Mouse (Mus musculus) stomach, postnatal 0 days (tissue): ENCODE data around the gene Sumo3. TPM values are rescaled to one million over a fixed set of nuclear protein-coding genes. Genes with fewer than 3 reads are reported as not detected.

Experiments
- ATAC-seq: fragments of 200-750 bp; cut with Nextera tagmentation; 2 replicates; pipeline ENCODE4 v1.8.0; 2017; ENCODE audit not compliant: low FRiP score, low TSS enrichment
- DNase-seq: peaks from one replicate; pipeline ENCODE4 v3.0.0-alpha.2; 2016; ENCODE audit warnings: low spot score
- H3K27ac ChIP-seq: fragments of 300-500 bp; sonication (generic); replicated peaks from 2 replicates; pipeline ENCODE4 v1.5.1; 2014; ENCODE audit warnings: mild to moderate bottlenecking, control low read depth
- H3K27me3 ChIP-seq: fragments of 300-500 bp; sonication (generic); 2 replicates; pipeline ENCODE4 v1.6.1; 2014; ENCODE audit warnings: low read length; ENCODE audit not compliant: control insufficient read depth, insufficient read depth
- H3K36me3 ChIP-seq: fragments of 300-500 bp; sonication (generic); 2 replicates; pipeline ENCODE4 v1.6.1; 2014; ENCODE audit warnings: low read length, mixed read lengths; ENCODE audit not compliant: control insufficient read depth, insufficient read depth
- H3K4me1 ChIP-seq: fragments of 300-500 bp; sonication (generic); replicated peaks from 2 replicates; pipeline ENCODE4 v1.6.1; 2014; ENCODE audit warnings: antibody characterized with exemption; ENCODE audit not compliant: control insufficient read depth, insufficient read depth
- H3K4me2 ChIP-seq: fragments of 300-500 bp; sonication (generic); replicated peaks from 2 replicates; pipeline ENCODE4 v1.6.1; 2014; ENCODE audit warnings: low read depth, mild to moderate bottlenecking, control low read depth, moderate library complexity
- H3K4me3 ChIP-seq: fragments of 300-500 bp; sonication (generic); 2 replicates; pipeline ENCODE4 v1.5.1; 2014; ENCODE audit warnings: low read depth, low read length, control low read depth
- H3K9ac ChIP-seq: fragments of 300-500 bp; sonication (generic); 2 replicates; pipeline ENCODE4 v1.6.1; 2014; ENCODE audit warnings: mild to moderate bottlenecking, low read length, control low read depth, mixed read lengths
- H3K9me3 ChIP-seq: fragments of 300-500 bp; sonication (generic); 2 replicates; pipeline ENCODE4 v1.6.1; 2016; ENCODE audit warnings: low read length; ENCODE audit not compliant: control insufficient read depth
- CTCF ChIP-seq: IDR thresholded peaks from 2 replicates; pipeline ENCODE4 v1.5.1; 2016; ENCODE audit warnings: antibody characterized with exemption, low read depth, mild to moderate bottlenecking, moderate library complexity
- EP300 ChIP-seq: optimal IDR thresholded peaks from 2 replicates; pipeline ENCODE3; 2016; ENCODE audit warnings: antibody characterized with exemption
- WGBS: fragments of 180-500 bp; shearing (Covaris S2); extraction: QIAGEN DNeasy Blood & Tissue Kit; methylation state at CpG from one replicate; pipeline ENCODE4 v1.1.7; 2014; 5-methylcytosine and 5-hydroxymethylcytosine counted together
- polyA plus RNA-seq: library from polyadenylated mRNA; unstranded; fragments of >200 nt; fragmentation: Nextera tagmentation; extraction: Ambion mirVana; gene quantifications from 2 replicates; pipeline ENCODE4 v1.2.1, GENCODE M21; 2015

Sumo3 gene
- polyA plus RNA-seq, 1 experiment from 2014 or later = 232 TPM

DNA sequence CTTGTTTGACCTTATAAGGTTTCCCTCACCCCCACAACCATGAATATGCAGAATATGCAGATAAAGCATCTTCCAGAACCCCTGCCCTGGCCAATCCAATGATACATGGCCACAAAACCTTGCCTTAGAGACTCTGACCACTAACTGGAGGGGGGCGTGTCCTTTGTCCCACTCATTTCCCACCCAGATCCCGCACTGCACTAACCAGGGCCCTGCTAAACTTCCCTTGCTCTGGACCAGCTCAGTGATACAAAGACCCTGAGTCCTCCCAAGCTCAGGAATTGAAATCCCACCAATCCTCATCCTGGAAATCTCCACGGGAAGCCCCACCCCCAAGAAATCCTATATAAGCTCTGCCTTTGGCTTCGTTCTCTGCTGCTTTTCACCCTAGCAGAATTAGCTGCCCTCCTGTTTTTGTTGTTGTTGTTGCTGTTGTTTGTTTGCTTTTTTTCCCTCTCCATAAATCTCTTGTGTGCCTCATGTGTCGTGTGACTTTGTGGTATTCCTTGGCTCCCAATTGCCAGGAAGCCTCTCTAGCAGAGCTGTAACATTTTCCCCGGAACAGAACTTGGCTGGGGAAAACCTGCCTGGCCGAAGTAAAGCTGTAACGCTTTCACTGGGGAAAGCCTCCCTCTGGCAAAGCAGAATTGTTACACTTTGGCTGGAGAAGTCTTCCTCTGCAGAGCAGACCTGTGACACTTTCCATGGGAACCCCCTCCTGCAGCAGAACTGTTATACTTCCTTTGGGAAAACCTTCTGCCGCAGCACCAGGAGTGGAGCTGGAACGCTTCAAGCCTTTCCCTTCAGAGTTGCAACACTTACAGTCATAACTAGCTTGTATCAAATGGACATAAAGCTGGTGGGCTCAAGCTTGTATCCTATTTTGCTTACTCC is 25.6 kb upstream of the Sumo3 start:
- H3K27ac ChIP-seq = 0 out of 2 replicates have a peak overlapping the region, but pooled peaks have one; percentile 30

DNA sequence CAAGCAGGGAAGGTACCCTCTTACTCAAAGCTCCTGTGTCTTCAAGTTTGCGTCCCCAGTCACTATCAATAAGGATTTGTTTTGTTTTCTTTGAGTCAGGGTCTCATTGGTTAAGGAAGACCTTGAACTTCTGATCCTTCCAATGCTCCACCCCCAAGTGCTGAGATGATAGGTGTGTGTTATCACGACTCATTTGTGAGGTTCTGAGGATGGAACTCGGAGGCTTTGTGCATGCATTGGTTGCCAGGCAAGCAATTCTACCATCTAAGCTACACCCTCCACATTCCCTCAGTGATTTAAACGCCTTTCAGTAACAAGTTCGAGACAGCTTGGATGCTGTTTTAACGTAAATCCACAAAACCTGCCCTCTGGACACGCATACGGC is 24.9 kb upstream of the Sumo3 start:
- TF ChIP-seq EP300 = no peak
- TF ChIP-seq CTCF = no peak
- 3% methylated on average over 8 of the region's 8 CpGs for WGBS
- Histone ChIP-seq H3K27me3 (no peaks in the 10 kb centered on the region), H3K4me3 (peak overlapping the region; percentile 84), H3K9me3 (no peaks in the 10 kb centered on the region), H3K36me3 (no peaks in the 10 kb centered on the region), H3K4me2 (peak overlapping the region; percentile 71), H3K27ac (peak overlapping the region; percentile 99), H3K9ac (peak overlapping the region; percentile 56), H3K4me1 (peaks cover 8% of the 10 kb centered on the region; the same call in 1 of the 2 replicates)
- ATAC-seq (no peak), DNase-seq (no peak)

More for the DNA sequence above, 25.6 kb upstream of the Sumo3 start:
- TF ChIP-seq EP300 = no peak
- no peak for TF ChIP-seq CTCF
- no peaks in the 10 kb centered on the region for H3K36me3 ChIP-seq
- H3K9me3 ChIP-seq = no peaks in the 10 kb centered on the region
- no peak overlapping the region for H3K4me3 ChIP-seq
- no peak overlapping the region for H3K4me2 ChIP-seq
- WGBS = 50% methylated on average over 10 of the region's 10 CpGs
- H3K9ac ChIP-seq = no peak overlapping the region
- no peaks in the 10 kb centered on the region for H3K27me3 ChIP-seq
- peaks cover 8% of the 10 kb centered on the region; the same call in 1 of the 2 replicates for H3K4me1 ChIP-seq
- DNase-seq (no peak), ATAC-seq (no peak)

DNA sequence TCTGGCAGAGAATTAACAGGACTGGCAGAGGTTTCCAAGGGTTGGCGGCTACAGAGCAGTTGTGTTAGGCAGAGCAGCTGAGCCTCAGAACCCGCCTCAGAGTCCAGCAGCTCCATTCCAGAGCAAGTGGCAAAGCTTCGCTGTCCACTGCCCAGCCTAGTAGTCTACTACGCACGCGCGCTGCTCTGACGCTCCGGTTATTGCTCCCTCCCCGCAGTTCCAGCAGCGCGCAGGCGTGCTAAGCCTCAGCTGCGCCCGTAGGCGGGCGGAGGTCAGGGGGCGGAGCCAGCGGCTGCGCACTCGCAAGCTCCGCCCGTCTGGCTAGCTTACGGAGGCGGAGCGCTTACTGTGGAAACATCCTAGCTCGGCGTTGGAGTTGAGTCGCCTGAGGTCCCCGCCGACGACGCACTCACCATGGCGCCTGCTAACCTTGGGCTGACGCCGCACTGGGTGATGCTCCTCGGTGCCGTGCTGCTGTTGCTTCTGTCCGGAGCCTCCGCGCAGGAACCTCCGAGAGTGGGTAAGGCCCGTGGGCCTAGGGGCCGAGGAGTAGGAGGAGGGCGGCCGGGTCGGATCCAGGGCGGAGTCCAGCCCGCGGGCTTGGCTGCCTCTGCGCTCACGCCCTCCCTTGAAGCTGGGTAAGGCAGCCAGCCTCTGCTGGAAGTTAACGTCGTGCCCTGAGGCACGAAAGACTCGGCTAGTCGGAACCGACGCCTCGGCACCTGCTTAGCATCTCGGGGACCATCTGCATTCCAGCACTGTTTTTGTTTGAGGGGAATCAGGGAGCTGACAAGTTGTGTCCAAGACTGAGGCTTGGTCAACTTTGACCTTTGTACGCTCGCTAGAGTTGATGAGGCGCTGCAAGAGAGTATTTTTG is 24.3 kb upstream of the Sumo3 start, which contains the start of gene Pttg1ip:
Gene Pttg1ip (plus strand): TSS at position 313 of the 877 bp plus-strand sequence.
- Histone ChIP-seq H3K4me1 (peaks cover 8% of the 10 kb centered on the region; the same call in 1 of the 2 replicates), H3K9ac (peak within 1 kb of the TSS; percentile 92), H3K36me3 (no peaks in the 10 kb centered on the region), H3K9me3 (no peaks in the 10 kb centered on the region), H3K4me3 (peak within 1 kb of the TSS; percentile 84), H3K4me2 (peak within 1 kb of the TSS; percentile 71), H3K27ac (peak within 1 kb of the TSS; percentile 99), H3K27me3 (no peaks in the 10 kb centered on the region)
- DNase-seq (peak; percentile 97), ATAC-seq (peak; percentile 93)
- no peak for TF ChIP-seq EP300
- TF ChIP-seq CTCF = no peak
- WGBS = under 1% methylated on average over 64 of the region's 64 CpGs

DNA sequence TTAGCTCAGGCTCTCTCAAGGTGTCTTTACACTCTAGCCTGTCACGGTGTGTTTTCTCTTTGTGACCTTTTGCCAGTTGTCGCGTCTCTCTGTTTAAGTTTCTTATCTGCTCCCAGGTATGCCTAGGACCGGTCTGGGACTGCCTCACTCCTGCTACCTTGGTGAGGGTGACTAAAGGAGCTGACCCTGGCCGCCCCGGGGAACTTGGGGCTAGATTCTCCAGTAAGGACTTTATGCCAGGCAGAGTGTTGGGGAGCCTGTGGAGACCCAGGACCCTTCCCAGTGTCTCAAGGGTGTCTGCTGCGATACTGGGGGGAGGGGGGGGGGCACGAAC is 23.6 kb upstream of the Sumo3 start:
- DNase-seq = peak; percentile 73
- ATAC-seq = peak; percentile 75
- TF ChIP-seq CTCF (no peak), EP300 (no peak)
- Histone ChIP-seq H3K4me1 (peaks cover 8% of the 10 kb centered on the region; the same call in 1 of the 2 replicates), H3K9ac (peak overlapping the region; percentile 92), H3K9me3 (no peaks in the 10 kb centered on the region), H3K4me3 (peak overlapping the region; percentile 84), H3K27ac (peak overlapping the region; percentile 99), H3K36me3 (0 out of 2 replicates have a peak, but pooled peaks cover 3% of the 10 kb centered on the region), H3K27me3 (no peaks in the 10 kb centered on the region), H3K4me2 (peak overlapping the region; percentile 71)
- 9% methylated on average over 8 of the region's 8 CpGs for WGBS

DNA sequence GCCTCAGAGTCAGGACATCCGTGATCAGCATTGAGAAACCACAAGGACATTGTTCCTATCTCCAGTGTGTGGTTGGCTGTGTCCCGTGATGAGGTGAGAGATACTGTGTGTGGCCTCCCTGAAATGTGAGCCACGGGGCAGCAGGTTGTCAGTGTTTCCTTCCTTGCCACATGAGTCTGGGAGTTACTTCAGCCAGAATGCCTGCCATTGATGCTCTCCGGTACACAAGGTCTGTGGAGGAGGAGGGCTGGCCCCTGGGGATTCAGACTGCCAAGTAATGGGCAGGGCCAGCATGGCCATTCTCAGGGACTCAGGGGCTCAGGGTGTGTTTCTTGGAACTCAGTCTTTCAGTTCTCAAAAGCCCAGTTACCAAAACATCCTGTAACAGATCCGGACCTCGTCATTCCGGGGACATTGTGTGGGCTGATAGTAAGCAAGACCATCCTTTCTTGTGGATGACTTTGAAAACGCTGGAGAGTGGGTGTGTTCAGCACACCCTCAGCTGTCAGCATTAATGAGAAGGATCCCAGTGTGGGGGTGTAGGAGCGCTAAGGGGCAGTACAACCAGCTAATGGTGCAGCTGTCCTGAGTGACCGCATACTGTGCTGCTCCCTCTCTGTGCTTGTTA is 22.0 kb upstream of the Sumo3 start:
- Histone ChIP-seq H3K36me3 (0 out of 2 replicates have a peak, but pooled peaks cover 5% of the 10 kb centered on the region), H3K27ac (0 out of 2 replicates have a peak overlapping the region, but pooled peaks have one; percentile 2), H3K4me1 (peaks cover 8% of the 10 kb centered on the region; the same call in 1 of the 2 replicates), H3K4me3 (peak overlapping the region; percentile 8; the same call in 1 of the 2 replicates), H3K9ac (no peak overlapping the region), H3K9me3 (no peaks in the 10 kb centered on the region), H3K4me2 (peak overlapping the region; percentile 71; the same call in 1 of the 2 replicates), H3K27me3 (no peaks in the 10 kb centered on the region)
- ATAC-seq = no peak
- TF ChIP-seq CTCF = no peak
- no peak for TF ChIP-seq EP300
- 58% methylated on average over 10 of the region's 10 CpGs for WGBS
- no peak for DNase-seq
